Mouse (Mus musculus) erythroblast, embryonic 14.5 days (primary cell): ENCODE data around the gene Eif4g1.

Experiments used
- GATA1 ChIP-seq: IDR thresholded peaks from 2 replicates; pipeline ENCODE4 v1.6.1; 2012; ENCODE audit warnings: low read length, inconsistent platforms, mixed read lengths
- TAL1 ChIP-seq: IDR thresholded peaks from 3 replicates; pipeline ENCODE4 v1.6.1; 2012; ENCODE audit warnings: low read length, inconsistent platforms, mixed read lengths

GRCm38 (mm10) chr16:20677380-20677779, 9.3 kb downstream of the Eif4g1 start:
- TF ChIP-seq TAL1, result no peak
- no peak for TF ChIP-seq GATA1
